Mouse (Mus musculus) NIH3T3 (cell line): ENCODE data around the gene Tuba3a.
"Not testable (repeated sequence)": the region's sequence is repeated elsewhere in the genome, so short reads cannot be mapped to it uniquely, and the experiment has no call there.

Source experiments
- DNase-seq: peaks from one replicate; pipeline ENCODE4 v3.0.0-alpha.2; 2012; ENCODE audit warnings: low read depth

The Tuba3a gene

DNA sequence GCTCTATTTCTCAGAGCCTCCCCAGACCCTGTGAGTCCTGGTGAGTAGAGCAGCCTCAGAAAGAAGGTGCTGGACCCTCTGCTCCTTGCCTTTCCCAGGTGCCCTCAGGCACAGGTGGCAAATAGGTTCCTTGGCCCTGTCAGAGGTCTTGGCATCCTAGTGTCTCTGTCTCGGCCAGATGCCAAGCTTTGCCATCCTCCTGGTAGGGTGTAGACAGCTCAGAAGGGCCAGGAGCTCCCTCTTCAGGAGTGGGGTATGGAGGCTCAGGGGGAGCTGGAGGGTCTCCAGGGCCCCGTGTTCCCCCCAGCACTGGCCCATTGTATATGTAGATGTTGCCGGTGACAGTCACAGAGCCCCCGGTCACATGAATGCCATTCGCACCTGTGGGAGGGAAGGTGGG is 21.2 kb upstream of the Tuba3a start:
- no peak for DNase-seq

- DNase-seq, result no peak
Observed at GRCm38 (mm10) chr6:125305465-125305864, 19.6 kb upstream of the Tuba3a start.

GRCm38 (mm10) chr6:125304408-125304807 is 18.6 kb upstream of the Tuba3a start:
- DNase-seq, result not testable (repeated sequence)

GRCm38 (mm10) chr6:125303242-125303641 is 17.4 kb upstream of the Tuba3a start:
- DNase-seq, result no peak

- no peak for DNase-seq
Observed at GRCm38 (mm10) chr6:125302231-125302982, 16.6 kb upstream of the Tuba3a start.

- DNase-seq, result no peak
Observed at GRCm38 (mm10) chr6:125300982-125301381, 15.1 kb upstream of the Tuba3a start.

DNA sequence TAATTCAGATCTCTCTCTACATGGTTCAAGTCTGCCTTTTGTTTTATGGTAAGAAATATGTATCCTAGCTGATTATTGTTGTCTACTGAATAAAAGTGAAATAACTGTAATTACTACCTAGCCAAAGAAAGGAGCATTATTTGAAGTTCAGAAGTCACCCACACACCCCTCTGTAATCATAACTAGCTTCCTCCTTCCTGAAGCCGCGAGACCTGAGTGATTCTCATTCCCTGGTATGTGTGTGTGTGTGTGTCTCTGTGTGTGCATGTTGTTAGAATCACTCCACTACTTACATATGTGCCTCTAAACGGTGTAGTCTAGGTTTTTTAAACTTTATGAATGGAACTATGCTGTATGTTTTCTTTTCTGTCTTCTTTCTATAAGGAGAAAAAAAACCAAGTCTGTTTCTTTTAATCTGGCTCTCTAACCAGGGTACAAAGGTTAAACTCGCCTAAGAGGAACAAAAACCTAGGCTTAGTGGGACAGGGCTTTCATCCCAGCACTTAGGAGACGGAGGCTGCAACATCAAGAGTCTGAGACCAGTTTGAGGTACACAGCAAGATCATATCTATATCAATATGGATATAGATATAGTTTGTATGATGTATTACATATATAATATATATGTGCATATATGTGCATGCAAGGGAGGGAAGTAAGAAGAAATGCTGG is 11.4 kb upstream of the Tuba3a start:
- DNase-seq, result no peak

DNA sequence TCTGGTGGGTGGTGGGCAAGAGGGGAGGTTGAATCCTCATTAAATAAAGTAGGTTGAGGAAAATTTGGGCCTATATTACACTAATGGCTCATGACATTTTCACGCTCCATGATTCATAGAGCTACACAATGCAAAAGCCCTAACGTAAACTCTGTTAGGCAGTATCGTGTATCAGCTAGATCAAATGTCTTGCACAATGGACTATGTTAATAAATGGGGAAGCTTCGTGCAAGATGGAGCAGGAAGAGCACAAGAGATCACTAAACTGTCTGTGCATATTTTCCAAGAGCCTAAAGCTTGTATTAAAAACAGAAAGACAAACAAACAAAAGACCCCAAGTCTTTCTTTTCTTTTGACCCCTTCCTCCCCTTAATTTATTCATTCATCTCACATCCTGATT is 8.2 kb upstream of the Tuba3a start:
- no peak for DNase-seq

DNA sequence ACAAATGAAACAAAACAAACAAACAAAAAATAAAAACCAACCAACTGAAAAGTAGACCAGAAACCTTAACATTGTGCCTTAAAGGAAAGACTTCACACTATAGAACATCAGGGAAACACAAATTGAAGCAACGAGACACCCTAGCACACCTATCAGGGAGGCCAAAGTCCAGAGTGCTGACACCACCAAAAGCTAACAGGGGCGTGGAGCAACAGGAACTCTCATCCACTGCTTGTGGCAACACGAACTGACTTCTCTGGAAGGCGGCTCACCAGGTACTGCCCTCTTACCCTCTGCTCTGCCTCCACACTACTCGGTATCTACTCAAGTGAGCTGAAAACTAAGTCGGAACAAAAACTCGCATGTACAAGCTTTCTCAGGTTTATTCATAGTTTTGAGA is 6.4 kb upstream of the Tuba3a start:
- no peak for DNase-seq

DNA sequence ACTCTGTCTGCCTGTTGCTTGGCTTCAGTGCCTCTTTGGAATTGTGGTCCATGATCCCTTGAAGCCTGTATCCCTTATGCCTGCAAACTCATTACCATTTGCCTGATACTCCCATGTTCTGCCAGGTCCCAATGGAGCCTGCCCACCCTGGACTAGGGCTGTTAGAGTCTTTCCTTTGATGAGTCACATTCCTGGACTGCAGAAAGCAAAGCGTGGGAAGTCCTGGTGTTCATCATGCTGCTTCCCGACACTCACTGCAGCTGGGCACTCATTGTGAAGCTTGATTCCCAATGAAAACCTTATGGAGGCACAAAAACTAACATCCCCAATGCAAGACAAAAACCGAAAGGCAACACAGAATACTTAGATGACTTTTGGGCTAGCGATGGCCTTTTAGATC is 5.5 kb upstream of the Tuba3a start:
- peak; percentile 82 for DNase-seq

GRCm38 (mm10) chr6:125288730-125289129 is 2.9 kb upstream of the Tuba3a start:
- DNase-seq, result no peak

DNA sequence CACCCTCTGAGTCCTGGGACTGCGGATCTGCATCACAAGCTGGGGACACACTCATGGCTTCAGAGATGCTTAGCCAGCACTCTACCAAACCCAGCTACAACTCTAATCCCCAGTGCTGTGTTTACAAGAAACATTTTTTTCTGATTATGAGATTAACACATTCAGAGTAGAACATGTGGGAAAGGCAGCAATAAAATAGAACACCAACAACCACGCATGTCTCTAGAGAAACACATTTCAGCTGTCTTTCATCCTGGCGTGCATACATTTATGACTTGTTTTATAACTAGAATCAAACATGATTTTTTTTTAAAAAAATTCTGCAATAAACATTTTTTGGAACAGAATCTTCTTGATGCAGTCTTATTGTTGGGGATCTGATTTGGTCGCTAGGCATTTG is 1.1 kb upstream of the Tuba3a start:
- no peak for DNase-seq

- no peak for DNase-seq
Observed at GRCm38 (mm10) chr6:125284751-125285150, 1.1 kb downstream of the Tuba3a start.

- DNase-seq, result no peak
Observed at GRCm38 (mm10) chr6:125284250-125284649, 1.6 kb downstream of the Tuba3a start.

DNA sequence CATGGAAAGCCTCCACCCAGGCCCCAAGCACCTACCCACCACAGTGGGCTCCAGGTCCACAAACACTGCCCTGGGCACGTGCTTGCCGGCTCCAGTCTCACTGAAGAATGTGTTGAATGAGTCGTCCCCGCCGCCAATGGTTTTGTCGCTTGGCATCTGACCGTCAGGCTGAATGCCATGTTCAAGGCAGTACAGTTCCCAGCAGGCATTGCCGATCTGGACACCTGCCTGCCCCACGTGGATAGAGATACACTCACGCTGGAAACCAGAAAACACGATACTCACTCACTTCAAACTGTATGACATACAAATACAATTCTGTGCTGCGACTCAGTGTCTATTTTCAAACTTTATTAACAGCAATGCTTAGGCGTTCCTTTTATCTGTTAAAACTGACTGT is 3.1 kb downstream of the Tuba3a start:
- not testable (repeated sequence) for DNase-seq

- DNase-seq, result no peak
Observed at GRCm38 (mm10) chr6:125279729-125280128, 6.1 kb downstream of the Tuba3a start.

DNA sequence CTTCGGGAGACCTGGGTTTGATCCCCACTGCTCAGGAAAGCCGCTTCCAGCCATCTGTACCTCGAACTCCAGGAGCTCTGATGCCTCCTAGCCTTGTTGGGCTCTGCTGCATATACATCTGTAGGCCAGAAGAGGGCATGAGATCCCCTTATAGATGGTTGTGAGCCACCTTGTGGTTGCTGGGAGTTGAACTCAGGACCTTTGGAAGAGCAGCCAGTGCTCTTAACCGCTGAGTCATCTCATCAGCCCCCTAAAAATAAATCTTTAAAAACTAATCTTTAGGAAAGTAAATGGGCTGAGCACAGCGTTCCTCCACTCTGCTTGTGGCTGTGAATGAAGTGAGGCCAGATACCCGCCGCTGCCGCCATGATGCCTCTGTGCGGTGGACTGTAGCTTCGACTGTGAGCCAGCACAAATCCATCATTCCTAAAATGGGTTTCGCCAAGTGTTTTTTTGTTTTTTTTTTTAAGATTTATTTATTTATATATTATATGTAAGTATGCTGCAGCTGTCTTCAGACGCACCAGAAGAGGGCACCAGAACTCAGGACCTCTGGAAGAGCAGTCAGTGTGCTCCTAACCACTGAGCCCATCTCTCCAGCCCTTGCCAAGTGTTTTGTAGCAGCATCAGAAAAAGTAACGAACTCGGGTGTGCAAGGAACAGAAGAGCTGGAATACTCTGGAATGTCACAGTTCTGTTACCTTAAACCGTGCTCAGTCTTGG is 10.8 kb downstream of the Tuba3a start:
- peak; percentile 87 for DNase-seq

DNA sequence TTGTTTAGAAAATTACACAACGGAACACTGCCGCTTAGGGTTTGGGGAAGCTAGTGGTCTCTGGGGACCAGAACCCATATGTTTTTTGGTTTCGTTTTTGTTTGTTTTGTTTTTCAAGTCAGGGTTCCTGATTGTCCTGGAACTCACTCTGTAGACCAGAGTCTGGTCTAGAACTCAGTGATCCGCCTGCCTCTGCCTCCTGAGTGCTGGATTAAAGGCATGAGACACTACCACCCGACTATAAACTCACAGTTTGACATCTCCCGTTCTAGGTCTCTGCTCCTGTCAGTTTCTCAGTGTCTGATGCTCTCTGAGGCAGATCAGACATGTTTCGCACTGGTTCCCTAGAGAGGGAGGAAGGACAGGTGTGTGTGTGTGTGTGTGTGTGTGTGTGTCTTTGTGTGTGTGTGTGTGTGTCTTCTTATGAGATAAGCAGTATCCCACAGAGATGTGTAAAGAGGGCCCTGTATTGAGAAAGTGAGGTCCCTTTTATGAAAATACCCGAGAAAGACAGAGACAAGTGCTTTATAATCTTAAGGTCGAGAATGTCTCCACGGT is 13.5 kb downstream of the Tuba3a start:
- no peak for DNase-seq

GRCm38 (mm10) chr6:125271455-125272227 is 14.2 kb downstream of the Tuba3a start:
- DNase-seq, result peak; percentile 98

DNA sequence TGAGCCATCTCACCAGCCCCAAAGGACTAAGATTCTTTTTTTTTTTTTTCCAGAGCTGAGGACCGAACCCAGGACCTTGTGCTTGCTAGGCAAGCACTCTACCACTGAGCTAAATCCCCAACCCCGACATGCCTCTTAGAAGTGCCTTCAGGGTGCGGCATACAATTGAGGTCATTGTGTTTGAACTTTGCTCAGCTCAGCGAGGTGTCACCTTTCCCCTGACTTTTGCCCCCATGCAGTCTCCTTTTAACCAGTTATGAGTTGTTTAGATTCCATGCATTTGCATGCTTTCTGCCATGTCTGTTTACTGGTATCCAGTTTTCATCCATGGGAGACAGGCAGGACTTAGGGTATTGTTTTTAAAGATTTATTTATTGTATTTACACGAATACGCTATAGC is 17.0 kb downstream of the Tuba3a start:
- no peak for DNase-seq

- no peak for DNase-seq
Observed at GRCm38 (mm10) chr6:125267469-125267868, 18.4 kb downstream of the Tuba3a start.

DNA sequence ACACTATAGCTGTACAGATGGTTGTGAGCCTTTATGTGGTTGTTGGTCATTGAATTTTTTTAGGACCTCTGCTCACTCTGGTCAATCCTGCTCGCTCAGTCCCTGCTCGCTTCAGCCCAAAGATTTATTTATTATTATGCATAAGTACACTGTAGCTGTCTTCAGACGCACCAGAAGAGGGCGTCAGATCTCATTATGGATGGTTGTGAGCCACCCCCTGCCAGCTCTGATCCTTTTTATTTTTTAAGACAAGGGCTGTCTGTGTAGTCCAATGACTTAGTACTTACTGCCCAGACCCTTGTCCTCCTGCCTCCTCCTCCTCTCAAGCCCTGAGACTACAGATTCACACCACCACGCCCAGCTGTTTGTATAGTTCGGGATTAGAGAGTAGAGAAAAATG is 19.2 kb downstream of the Tuba3a start:
- not testable (repeated sequence) for DNase-seq
